Mouse (Mus musculus): Measurements from ENCODE around the gene Taldo1. TPM values are rescaled to one million over a fixed set of nuclear protein-coding genes. Genes with fewer than 3 reads are reported as not detected.

Taldo1 gene
- total RNA-seq, 2 experiments from 2014 or later = 87.5 to 90.9 TPM

GRCm38 (mm10) chr7:141447110-141447991 is 55.4 kb downstream of the Taldo1 start, which contains the start of gene Rplp2:
Gene Rplp2 (plus strand): TSS chr7:141447370.
- DNase-seq (ENCODE audit: extremely low spot score in 1 of 2, low spot score in 2 of 2) = peak; percentile 95 to 96
- no peak for TF ChIP-seq CTCF (IDR thresholded peaks at IDR 0.05)
- H3K4me3 ChIP-seq = peak within 1 kb of the TSS; percentile 91
- intact Hi-C loops (cut with DNase I) = no loop called here
- H3K27ac ChIP-seq = peak within 1 kb of the TSS; percentile 99

- no peak overlapping the region for H3K4me3 ChIP-seq
- DNase-seq (ENCODE audit: extremely low spot score in 1 of 2, low spot score in 2 of 2) = no peak
- no peak overlapping the region for H3K27ac ChIP-seq
- intact Hi-C loops (cut with DNase I) = no loop called here
- no peak for TF ChIP-seq CTCF (IDR thresholded peaks at IDR 0.05)
These were observed 59.9 kb downstream of the Taldo1 start for GRCm38 (mm10) chr7:141451928-141452327.

Other genes starting within 250 kb of the Taldo1 start
- gene Rnh1, start 219.3 kb upstream of the Taldo1 start, total RNA-seq (2021) = 10 to 100 TPM; 36.5 to 37.3 TPM
- gene Hras, start 198.2 kb upstream of the Taldo1 start, total RNA-seq (2021) = 100 to 1,000 TPM; 219 to 244 TPM
- gene Lrrc56, start 198.0 kb upstream of the Taldo1 start, total RNA-seq (2021) = 1 to 10 TPM; 3.9 to 5.0 TPM
- not detected for gene Lmntd2, start 178.1 kb upstream of the Taldo1 start, total RNA-seq (2021)
- 1 to 10 TPM in 1 of 2 experiments, under 1 TPM in 1; 0.94 to 1.3 TPM for gene Rassf7, start 176.3 kb upstream of the Taldo1 start, total RNA-seq (2021)
- 10 to 100 TPM; 70.5 to 77.2 TPM for gene Phrf1, start 163.4 kb upstream of the Taldo1 start, total RNA-seq (2021)
- gene Irf7, start 125.7 kb upstream of the Taldo1 start, total RNA-seq (2021) = 1 to 10 TPM in 1 of 2 experiments, under 1 TPM in 1; 0.59 to 1.2 TPM
- not detected for gene Cdhr5, start 115.4 kb upstream of the Taldo1 start, total RNA-seq (2021)
- not detected for gene Sct, start 113.1 kb upstream of the Taldo1 start, total RNA-seq (2021)
- gene Drd4, start 100.2 kb upstream of the Taldo1 start, total RNA-seq (2021) = under 1 TPM; 0.27 to 0.44 TPM
- 10 to 100 TPM; 63.1 to 63.8 TPM for gene Deaf1, start 64.5 kb upstream of the Taldo1 start, total RNA-seq (2021)
- 10 to 100 TPM; 33.3 to 34.9 TPM for gene Tmem80, start 64.5 kb upstream of the Taldo1 start, total RNA-seq (2021)
- 1 to 10 TPM; 3.6 to 5.3 TPM for gene Eps8l2, start 53.3 kb upstream of the Taldo1 start, total RNA-seq (2021)
- gene Gatd1, start 21.9 kb downstream of the Taldo1 start, total RNA-seq (2021) = 10 to 100 TPM; 38.9 to 46.5 TPM
- 100 to 1,000 TPM; 279 to 288 TPM for gene Cend1, start 37.3 kb downstream of the Taldo1 start, total RNA-seq (2021)
- gene Slc25a22, start 45.7 kb downstream of the Taldo1 start, total RNA-seq (2021) = 100 to 1,000 TPM; 253 to 262 TPM
- 1 to 10 TPM in 1 of 2 experiments, under 1 TPM in 1; 0.93 to 1.2 TPM for gene Pidd1, start 51.8 kb downstream of the Taldo1 start, total RNA-seq (2021)
- gene Rplp2, start 55.2 kb downstream of the Taldo1 start, total RNA-seq (2021) = 100 to 1,000 TPM; 552 to 567 TPM
- gene Pnpla2, start 63.0 kb downstream of the Taldo1 start, total RNA-seq (2021) = 10 to 100 TPM; 26.0 to 31.7 TPM
- gene Cracr2b, start 68.9 kb downstream of the Taldo1 start, total RNA-seq (2021) = 1 to 10 TPM; 3.7 to 5.1 TPM
- gene Cd151, start 75.2 kb downstream of the Taldo1 start, total RNA-seq (2021) = 10 to 100 TPM; 30.7 to 31.4 TPM
- gene Polr2l, start 82.9 kb downstream of the Taldo1 start, total RNA-seq (2021) = 10 to 100 TPM; 38.4 to 42.3 TPM
- gene Tspan4, start 83.0 kb downstream of the Taldo1 start, total RNA-seq (2021) = 10 to 100 TPM; 13.7 to 14.4 TPM
- 10 to 100 TPM; 59.2 to 72.0 TPM for gene Chid1, start 147.7 kb downstream of the Taldo1 start, total RNA-seq (2021)
- 100 to 1,000 TPM; 191 to 201 TPM for gene Ap2a2, start 170.0 kb downstream of the Taldo1 start, total RNA-seq (2021)

All from left cerebral cortex, adult 2 months (tissue).